Mouse (Mus musculus) liver, embryonic 12.5 days (tissue): Measurements from ENCODE around the gene Abat. TPM values are rescaled to one million over a fixed set of nuclear protein-coding genes. Genes with fewer than 3 reads are reported as not detected.

Experiments used
- ATAC-seq: fragments of 200-750 bp; cut with Nextera tagmentation; 2 replicates; pipeline ENCODE4 v1.8.0; 2017; ENCODE audit warnings: moderate number of reproducible peaks, mild to moderate bottlenecking, moderate library complexity
- H3K27ac ChIP-seq: fragments of 300-500 bp; sonication (generic); 2 replicates; pipeline ENCODE4 v1.5.1; 2016; ENCODE audit warnings: mild to moderate bottlenecking
- H3K27me3 ChIP-seq: fragments of 300-500 bp; sonication (generic); replicated peaks from 2 replicates; pipeline ENCODE4 v1.6.1; 2016; ENCODE audit warnings: mild to moderate bottlenecking, moderate library complexity
- H3K36me3 ChIP-seq: fragments of 300-500 bp; sonication (generic); 2 replicates; pipeline ENCODE4 v1.6.1; 2016; ENCODE audit warnings: mild to moderate bottlenecking, moderate library complexity
- H3K4me1 ChIP-seq: fragments of 300-500 bp; sonication (generic); 2 replicates; pipeline ENCODE4 v1.6.1; 2016
- H3K4me2 ChIP-seq: fragments of 300-500 bp; sonication (generic); 2 replicates; pipeline ENCODE4 v1.6.1; 2016; ENCODE audit warnings: mild to moderate bottlenecking, moderate library complexity
- H3K4me3 ChIP-seq: fragments of 300-500 bp; sonication (generic); 2 replicates; pipeline ENCODE4 v1.5.1; 2016; ENCODE audit warnings: mild to moderate bottlenecking, moderate library complexity
- H3K9ac ChIP-seq: fragments of 300-500 bp; sonication (generic); 2 replicates; pipeline ENCODE4 v1.6.1; 2016; ENCODE audit warnings: mild to moderate bottlenecking, moderate library complexity
- H3K9me3 ChIP-seq: fragments of 300-500 bp; sonication (generic); replicated peaks from 2 replicates; pipeline ENCODE4 v1.6.1; 2016; ENCODE audit warnings: mild to moderate bottlenecking, moderate library complexity
- WGBS: fragments of 180-500 bp; shearing (Covaris S2); methylation state at CpG from one replicate; pipeline ENCODE4 v1.1.7; 2016; ENCODE audit not compliant: insufficient replicate concordance; 5-methylcytosine and 5-hydroxymethylcytosine counted together
- polyA plus RNA-seq: library from polyadenylated mRNA; unstranded; fragments of >200 nt; fragmentation: Nextera tagmentation; extraction: Ambion mirVana; gene quantifications from 2 replicates; pipeline ENCODE4 v1.2.1, GENCODE M21; 2016

Gene Abat
- polyA plus RNA-seq, 1 experiment from 2014 or later: 19.6 TPM

- Histone ChIP-seq H3K36me3 (peaks cover 24% of the 10 kb centered on the region), H3K27me3 (no peaks in the 10 kb centered on the region), H3K4me1 (no peaks in the 10 kb centered on the region), H3K9me3 (0 out of 2 replicates have a peak, but pooled peaks cover 4% of the 10 kb centered on the region), H3K4me3 (no peak overlapping the region), H3K27ac (no peak overlapping the region), H3K4me2 (no peak overlapping the region), H3K9ac (no peak overlapping the region)
- WGBS: 57% methylated on average over 4 of the region's 4 CpGs
- ATAC-seq: no peak
Measured at GRCm38 (mm10) chr16:8578326-8578725, 65.1 kb downstream of the Abat start.

- Histone ChIP-seq H3K4me1 (no peaks in the 10 kb centered on the region), H3K4me2 (no peak overlapping the region), H3K36me3 (peaks cover 22% of the 10 kb centered on the region), H3K4me3 (no peak overlapping the region), H3K9me3 (0 out of 2 replicates have a peak, but pooled peaks cover 4% of the 10 kb centered on the region), H3K27me3 (no peaks in the 10 kb centered on the region), H3K27ac (no peak overlapping the region), H3K9ac (no peak overlapping the region)
- no peak for ATAC-seq
- WGBS: 42% methylated on average over 5 of the region's 5 CpGs
Measured at GRCm38 (mm10) chr16:8579546-8579945, 66.3 kb downstream of the Abat start.

GRCm38 (mm10) chr16:8581661-8582239 lies 68.5 kb downstream of the Abat start:
- 74% methylated on average over 6 of the region's 6 CpGs for WGBS
- Histone ChIP-seq H3K27ac (no peak overlapping the region), H3K9ac (no peak overlapping the region), H3K4me3 (no peak overlapping the region), H3K36me3 (peaks cover 26% of the 10 kb centered on the region), H3K4me1 (no peaks in the 10 kb centered on the region), H3K27me3 (no peaks in the 10 kb centered on the region), H3K9me3 (0 out of 2 replicates have a peak, but pooled peaks cover 4% of the 10 kb centered on the region), H3K4me2 (no peak overlapping the region)
- ATAC-seq: no peak

GRCm38 (mm10) chr16:8582579-8583295 lies 69.5 kb downstream of the Abat start:
- H3K9me3 ChIP-seq: 0 out of 2 replicates have a peak, but pooled peaks cover 4% of the 10 kb centered on the region
- WGBS: 81% methylated on average over 5 of the region's 5 CpGs

GRCm38 (mm10) chr16:8584248-8584647 lies 71.0 kb downstream of the Abat start:
- H3K4me2 ChIP-seq: no peak overlapping the region
- no peak overlapping the region for H3K4me3 ChIP-seq
- peaks cover 30% of the 10 kb centered on the region for H3K36me3 ChIP-seq
- WGBS: 79% methylated on average over 1 of the region's 1 CpGs
- H3K4me1 ChIP-seq: no peaks in the 10 kb centered on the region
- no peak overlapping the region for H3K9ac ChIP-seq
- no peak overlapping the region for H3K27ac ChIP-seq
- no peaks in the 10 kb centered on the region for H3K27me3 ChIP-seq
- 0 out of 2 replicates have a peak, but pooled peaks cover 4% of the 10 kb centered on the region for H3K9me3 ChIP-seq
- no peak for ATAC-seq

More at GRCm38 (mm10) chr16:8582579-8583295, 69.5 kb downstream of the Abat start:
- Histone ChIP-seq H3K27ac (no peak overlapping the region), H3K27me3 (no peaks in the 10 kb centered on the region), H3K4me1 (no peaks in the 10 kb centered on the region), H3K9ac (no peak overlapping the region), H3K4me2 (no peak overlapping the region), H3K4me3 (no peak overlapping the region), H3K36me3 (peaks cover 26% of the 10 kb centered on the region)
- no peak for ATAC-seq

- Histone ChIP-seq H3K36me3 (peaks cover 33% of the 10 kb centered on the region), H3K27me3 (no peaks in the 10 kb centered on the region), H3K4me1 (no peaks in the 10 kb centered on the region), H3K9ac (no peak overlapping the region), H3K4me3 (no peak overlapping the region), H3K27ac (no peak overlapping the region), H3K4me2 (no peak overlapping the region), H3K9me3 (0 out of 2 replicates have a peak, but pooled peaks cover 4% of the 10 kb centered on the region)
- WGBS: 55% methylated on average over 5 of the region's 5 CpGs
- ATAC-seq: no peak
Measured at GRCm38 (mm10) chr16:8585056-8585455, 71.8 kb downstream of the Abat start.

- no peak overlapping the region for H3K27ac ChIP-seq
- no peaks in the 10 kb centered on the region for H3K9me3 ChIP-seq
- no peak overlapping the region for H3K4me2 ChIP-seq
- WGBS: 64% methylated on average over 4 of the region's 4 CpGs
- no peaks in the 10 kb centered on the region for H3K36me3 ChIP-seq
- H3K4me3 ChIP-seq: no peak overlapping the region
- H3K27me3 ChIP-seq: 0 out of 2 replicates have a peak, but pooled peaks cover 3% of the 10 kb centered on the region
- no peak for ATAC-seq
- H3K4me1 ChIP-seq: no peaks in the 10 kb centered on the region
- no peak overlapping the region for H3K9ac ChIP-seq
Measured at GRCm38 (mm10) chr16:8595411-8595810, 82.2 kb downstream of the Abat start.

- H3K27ac ChIP-seq: no peak overlapping the region
- H3K4me2 ChIP-seq: no peak overlapping the region
- no peak overlapping the region for H3K4me3 ChIP-seq
- ATAC-seq: no peak
- H3K9ac ChIP-seq: no peak overlapping the region
- 49% methylated on average over 4 of the region's 4 CpGs for WGBS
- no peaks in the 10 kb centered on the region for H3K4me1 ChIP-seq
- 0 out of 2 replicates have a peak, but pooled peaks cover 3% of the 10 kb centered on the region for H3K27me3 ChIP-seq
- H3K9me3 ChIP-seq: no peaks in the 10 kb centered on the region
- no peaks in the 10 kb centered on the region for H3K36me3 ChIP-seq
Measured at GRCm38 (mm10) chr16:8596336-8596735, 83.1 kb downstream of the Abat start.

- no peak overlapping the region for H3K27ac ChIP-seq
- H3K9ac ChIP-seq: no peak overlapping the region
- WGBS: 61% methylated on average over 5 of the region's 5 CpGs
- 0 out of 2 replicates have a peak, but pooled peaks cover 3% of the 10 kb centered on the region for H3K27me3 ChIP-seq
- no peaks in the 10 kb centered on the region for H3K36me3 ChIP-seq
- H3K9me3 ChIP-seq: no peaks in the 10 kb centered on the region
- ATAC-seq: no peak
- no peak overlapping the region for H3K4me3 ChIP-seq
- no peaks in the 10 kb centered on the region for H3K4me1 ChIP-seq
- H3K4me2 ChIP-seq: no peak overlapping the region
Measured at GRCm38 (mm10) chr16:8597516-8597915, 84.3 kb downstream of the Abat start.

- peak; percentile 78 for ATAC-seq
- H3K27me3 ChIP-seq: 0 out of 2 replicates have a peak, but pooled peaks cover 3% of the 10 kb centered on the region
- H3K36me3 ChIP-seq: 0 out of 2 replicates have a peak, but pooled peaks cover 1% of the 10 kb centered on the region
- H3K4me1 ChIP-seq: peaks cover 13% of the 10 kb centered on the region
- WGBS: 38% methylated on average over 3 of the region's 3 CpGs
- H3K27ac ChIP-seq: peak overlapping the region; percentile 70
- H3K9me3 ChIP-seq: no peaks in the 10 kb centered on the region
- peak overlapping the region; percentile 10; the same call in 1 of the 2 replicates for H3K4me2 ChIP-seq
- no peak overlapping the region for H3K4me3 ChIP-seq
- H3K9ac ChIP-seq: no peak overlapping the region
Measured at GRCm38 (mm10) chr16:8603789-8604188, 90.6 kb downstream of the Abat start.

GRCm38 (mm10) chr16:8610397-8610796 lies 97.2 kb downstream of the Abat start:
- Histone ChIP-seq H3K27me3 (no peaks in the 10 kb centered on the region), H3K4me1 (peaks cover 44% of the 10 kb centered on the region), H3K9me3 (no peaks in the 10 kb centered on the region), H3K4me2 (no peak overlapping the region), H3K27ac (no peak overlapping the region), H3K4me3 (no peak overlapping the region), H3K9ac (no peak overlapping the region), H3K36me3 (0 out of 2 replicates have a peak, but pooled peaks cover 2% of the 10 kb centered on the region)
- ATAC-seq: no peak
- 53% methylated on average over 3 of the region's 3 CpGs for WGBS
